Mouse (Mus musculus): ENCODE data around the gene Tecpr2.

Gene Tecpr2

DNA sequence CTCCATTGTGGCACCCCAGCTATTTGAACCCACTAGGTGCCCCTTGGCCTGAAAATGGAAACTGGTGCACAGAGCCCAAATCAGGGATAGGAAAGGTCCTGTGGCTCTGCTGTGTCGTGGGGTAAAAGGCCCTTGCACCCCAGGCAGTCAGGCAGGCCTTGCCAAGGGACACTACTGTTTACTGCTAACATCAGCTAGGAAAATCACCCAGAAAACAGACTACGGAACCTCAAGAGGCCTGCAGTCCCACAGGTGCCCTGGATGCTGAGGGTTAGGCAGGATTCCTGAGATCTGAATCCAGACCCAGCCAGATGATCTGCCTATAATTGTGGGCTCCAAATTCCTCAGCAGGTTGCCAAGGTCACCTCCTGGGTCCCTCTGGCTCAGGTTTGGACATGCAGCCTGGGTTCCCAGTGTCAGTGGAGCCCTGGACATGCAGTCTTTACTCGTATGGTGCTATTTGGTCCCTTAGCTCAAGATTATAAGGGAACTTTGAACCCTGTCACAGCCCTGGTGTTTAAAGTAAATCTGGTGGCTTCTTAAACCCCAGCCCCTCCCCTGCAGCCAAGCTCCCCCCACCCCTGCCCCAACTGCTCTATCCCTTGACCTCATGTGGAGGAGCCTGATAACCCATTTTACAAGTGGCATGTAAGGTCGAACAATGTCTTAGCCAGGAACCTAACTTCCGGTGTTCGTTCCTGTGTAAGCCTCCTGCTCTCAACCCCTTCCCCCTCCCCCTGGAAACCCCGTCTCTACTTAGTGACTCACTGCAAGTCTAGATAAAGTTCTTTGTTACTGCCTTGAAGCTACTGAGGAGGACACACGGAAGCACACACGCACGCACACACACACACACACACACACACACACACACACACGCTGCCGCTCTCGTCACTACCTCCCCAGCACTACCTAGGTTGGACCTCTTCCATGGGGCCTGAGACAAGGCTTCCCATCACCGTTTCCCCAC, 118.4 kb downstream of the Tecpr2 start:
- DNase-seq (ENCODE audit: low read depth) = peak; percentile 72

DNA sequence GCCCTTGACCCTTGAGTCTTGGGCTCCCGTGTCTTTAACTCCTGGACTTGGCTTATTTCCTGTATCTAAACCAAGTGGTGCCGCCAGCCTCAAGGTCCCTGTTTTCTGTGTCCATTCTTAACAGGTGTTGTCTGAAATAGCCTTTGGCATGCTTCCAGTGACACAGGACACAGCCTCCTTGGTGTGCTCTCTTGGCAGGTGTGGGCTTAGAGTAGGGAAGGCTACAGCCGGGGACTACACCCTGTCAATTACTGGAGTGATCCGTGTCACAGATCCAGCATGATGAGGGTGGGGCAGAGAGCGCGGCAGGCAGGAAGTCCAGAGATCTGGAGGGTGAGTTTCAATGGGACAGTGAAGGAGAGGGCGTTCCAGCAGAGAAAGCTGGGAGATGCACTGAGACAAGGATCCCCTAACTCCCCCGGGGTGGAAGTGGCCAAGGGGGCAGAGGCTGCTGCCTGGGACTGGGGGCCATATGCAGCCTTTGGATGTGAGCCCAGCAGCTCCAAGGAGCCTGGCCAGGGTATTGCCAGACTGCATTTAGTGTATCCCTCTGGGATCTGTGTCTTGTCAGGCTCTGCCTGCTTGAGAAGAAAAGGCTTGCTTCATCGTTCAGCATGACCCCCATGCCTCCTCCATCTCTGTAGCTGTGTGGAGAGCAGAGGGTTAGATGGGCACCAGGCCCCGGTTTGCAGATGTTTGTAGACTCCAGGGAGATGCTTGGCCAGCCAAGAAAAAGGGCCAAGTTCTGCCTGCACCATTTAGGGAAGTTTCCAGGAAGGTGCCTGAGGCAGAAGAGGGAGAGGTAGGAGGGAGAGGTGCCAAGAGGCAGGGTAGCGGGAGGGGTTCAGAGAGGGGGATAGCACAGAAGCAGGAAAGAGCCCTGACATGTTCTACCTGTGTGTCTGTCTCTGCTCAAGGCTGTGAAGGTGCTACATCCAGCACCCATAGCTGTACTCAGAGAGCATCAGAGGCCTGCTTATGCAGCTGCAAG, 119.7 kb downstream of the Tecpr2 start:
- no peak for DNase-seq (ENCODE audit: low read depth)

DNA sequence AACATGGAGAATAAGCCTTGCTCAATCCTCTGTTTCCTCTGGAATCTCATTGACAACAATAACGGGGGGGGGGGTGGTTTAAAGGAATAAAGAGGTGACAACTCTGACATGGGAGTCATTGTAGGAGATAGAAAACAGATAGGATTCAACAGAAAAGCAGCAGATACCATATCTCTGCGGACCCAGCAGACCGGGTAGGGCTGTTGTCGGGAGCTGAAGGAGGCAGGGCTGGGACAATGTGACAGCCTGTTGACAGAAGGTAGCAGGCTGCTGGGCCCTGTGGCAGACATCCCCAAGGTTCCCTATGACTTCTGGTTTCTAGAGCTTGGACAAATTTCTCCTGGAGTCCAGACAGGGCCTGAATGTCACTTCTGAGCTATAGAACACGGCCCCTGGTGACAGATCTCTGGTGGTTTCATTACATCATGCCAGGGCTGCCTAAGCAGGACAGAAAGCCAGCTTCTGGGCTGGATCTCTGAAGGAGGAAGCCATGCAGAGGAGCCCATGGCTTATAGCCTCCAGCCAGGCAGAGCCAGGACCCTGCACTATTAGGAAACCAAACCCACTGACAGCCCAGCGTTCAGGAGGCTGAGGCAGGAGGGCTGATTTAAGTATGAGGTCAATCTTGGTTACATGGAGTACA, 120.7 kb downstream of the Tecpr2 start:
- DNase-seq (ENCODE audit: low read depth) = peak; percentile 44

DNA sequence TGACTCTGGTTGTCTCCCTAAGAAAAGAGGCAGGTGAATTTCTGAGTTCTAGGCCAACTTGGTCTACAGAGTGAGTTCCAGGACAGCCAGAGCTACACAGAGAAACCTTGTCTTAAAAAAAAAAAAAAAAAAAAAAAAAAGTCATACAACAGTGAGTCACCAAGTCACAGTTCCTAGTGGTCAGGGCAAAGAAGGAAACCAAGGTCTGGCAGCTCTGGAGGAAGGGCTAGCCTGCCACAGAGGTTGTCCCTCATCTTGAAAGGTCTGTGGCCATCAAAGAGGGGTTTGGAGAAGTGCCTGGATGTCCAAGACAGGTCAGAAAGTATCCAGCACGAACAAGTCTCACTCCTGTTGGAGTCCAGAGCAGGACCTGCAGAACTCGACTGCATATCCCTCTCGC, 127.7 kb downstream of the Tecpr2 start:
- no peak for DNase-seq (ENCODE audit: low read depth)

DNA sequence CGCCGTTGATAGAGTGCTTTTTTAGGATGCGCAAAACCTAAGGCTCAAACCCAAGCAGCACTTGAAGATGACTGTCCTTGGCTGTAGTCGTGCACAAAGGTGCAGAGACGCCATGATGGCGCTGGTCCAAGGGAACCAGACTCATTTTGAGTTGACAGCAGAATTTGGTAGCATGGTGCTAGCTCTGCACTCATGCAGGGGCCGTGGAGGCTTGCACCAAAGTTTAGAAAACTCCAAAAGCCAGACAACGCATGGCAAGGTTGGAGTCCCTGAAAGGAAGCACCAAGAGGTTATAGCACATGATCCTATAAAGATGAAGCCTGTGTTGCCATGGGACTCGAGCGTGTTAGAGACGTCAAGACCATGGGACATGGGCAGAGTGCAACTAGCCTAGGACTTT, 129.0 kb downstream of the Tecpr2 start:
- DNase-seq (ENCODE audit: low read depth) = no peak

DNA sequence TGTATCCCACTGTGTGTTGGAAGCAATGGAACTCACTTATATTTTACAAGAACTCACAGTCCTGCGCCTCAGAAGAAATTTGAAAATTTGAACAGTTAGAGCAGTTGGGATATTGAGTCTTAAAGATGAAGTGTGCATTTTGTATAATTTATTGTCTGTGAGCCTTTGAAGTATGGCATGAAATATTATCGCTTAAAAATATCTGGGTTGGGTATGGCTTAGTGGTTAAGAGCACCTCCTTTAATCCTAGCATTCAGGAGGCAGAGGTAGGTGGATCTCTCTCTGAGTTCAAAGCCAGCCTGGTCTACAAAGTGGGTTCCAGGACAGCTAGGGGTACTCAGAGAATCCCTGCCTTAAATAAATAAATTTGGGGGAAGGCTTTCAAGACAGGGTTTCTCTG, 130.0 kb downstream of the Tecpr2 start:
- DNase-seq (ENCODE audit: low read depth) = no peak

DNA sequence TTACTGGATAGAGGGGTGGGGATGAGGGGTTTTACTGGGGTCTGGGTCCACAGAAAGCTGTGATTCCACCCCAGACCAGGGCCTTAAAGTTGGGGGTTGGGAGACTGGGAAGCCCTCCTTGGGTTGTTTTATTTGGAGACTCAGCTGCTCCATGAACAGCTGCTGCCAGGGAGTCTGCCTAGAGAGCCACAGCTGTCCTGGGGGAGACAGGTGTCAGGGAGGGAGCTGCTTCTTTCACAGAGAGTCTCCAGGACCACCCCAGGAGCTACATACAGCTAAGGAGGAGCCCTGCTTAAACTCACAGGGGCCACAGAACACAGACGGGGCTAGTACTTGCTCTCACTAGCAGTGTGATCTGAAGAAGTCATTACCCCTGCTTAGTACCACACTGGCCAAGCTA, 132.1 kb downstream of the Tecpr2 start:
- no peak for DNase-seq (ENCODE audit: low read depth)

DNA sequence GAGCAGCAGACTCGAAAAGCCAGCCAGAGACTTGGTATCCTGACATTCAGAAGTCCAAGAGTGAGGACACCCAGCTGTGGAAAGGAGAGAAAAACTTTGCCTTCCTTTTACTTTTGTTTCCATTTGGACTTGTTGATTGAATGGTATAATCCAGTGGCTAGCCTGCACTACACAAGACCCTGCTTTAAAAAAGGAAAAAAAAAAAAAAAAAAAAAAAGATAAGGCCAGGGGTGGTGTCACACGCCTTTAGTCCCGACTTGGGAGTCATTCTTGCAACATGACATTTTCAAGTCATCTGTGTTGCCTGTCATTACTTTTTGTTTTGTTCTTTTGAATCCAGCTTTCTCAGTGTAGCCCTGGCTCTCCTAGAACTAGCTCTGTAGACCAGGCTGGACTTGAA, 132.5 kb downstream of the Tecpr2 start:
- no peak for DNase-seq (ENCODE audit: low read depth)

Measured in c-Kit-positive CD71-positive TER-119-negative erythroid progenitor cells, embryonic 14.5 days (primary cell).